Mouse (Mus musculus) embryonic stem cell, embryonic (primary cell): Measurements from ENCODE around the gene Coasy.

ENCODE experiments used
- CTCF ChIA-PET, 4 experiments: fragments of 300-600 bp in 2 of 4; fragments of 350-600 bp in 2 of 4; sonication (Branson Sonifier 250); formaldehyde crosslinking; loops; one replicate each; lab custom pipeline; 2022; ENCODE audit warnings: inconsistent platforms in 2 of 4; lab: Charles Lee
- POLR2A ChIA-PET, 4 experiments: fragments of 300-600 bp in 2 of 4; fragments of 350-600 bp in 2 of 4; sonication (Branson Sonifier 250); formaldehyde crosslinking; loops; one replicate each; lab custom pipeline; 2022; ENCODE audit warnings: antibody characterized with exemption in 4 of 4, inconsistent platforms in 1 of 4; lab: Charles Lee

The Coasy gene

GRCm38 (mm10) chr11:101128996-101129577, 46.7 kb downstream of the Coasy start:
- CTCF ChIA-PET: interaction anchor here (0.6 to 1.3 kb wide), 9 partner anchors 14 to 311 kb away, joined by 3 to 8 read pairs (median 4); partner anchors contain the start of gene Becn1 (in 1 of the 4)

GRCm38 (mm10) chr11:101130056-101130756, 47.8 kb downstream of the Coasy start:
- POLR2A ChIA-PET: interaction anchor here in 1 of 4 experiments (0.9 to 1.4 kb wide), 2 partner anchors 9 to 10 kb away, joined by 3 read pairs; partner anchors contain the start of genes Retreg3 and Tubg1
- CTCF ChIA-PET: interaction anchor here in 2 of 4 experiments (0.7 to 3.8 kb wide), 4 partner anchors 44 to 792 kb away, joined by 3 to 135 read pairs (median 26); partner anchors contain the start of genes Ccr10 (in 2 of the 2), Becn1 (in 1 of the 2), Cntnap1 (in 1 of the 2) and Plekhh3 (in 1 of the 2)

More at GRCm38 (mm10) chr11:101128996-101129577, 46.7 kb downstream of the Coasy start:
- POLR2A ChIA-PET: interaction anchor here in 3 of 4 experiments (0.6 to 1.6 kb wide), 4 partner anchors 9 to 119 kb away, joined by 4 to 12 read pairs (median 6); partner anchors contain the start of genes Retreg3 (in 1 of the 3) and Tubg1 (in 1 of the 3)

- ChIA-PET CTCF (interaction anchor here (0.6 to 3.8 kb wide), 43 partner anchors 10 to 801 kb away, joined by 3 to 135 read pairs (median 4); partner anchors contain the start of genes Ccr10 (in 3 of the 4), Plekhh3 (in 2 of the 4), Retreg3 (in 2 of the 4) and Tubg1 (in 2 of the 4)), POLR2A (interaction anchor here (0.6 to 2.2 kb wide), 19 partner anchors 10 to 1390 kb away, joined by 3 to 16 read pairs (median 4); partner anchors contain the start of genes Retreg3 (in 2 of the 4), Tubg1 (in 2 of the 4), Ccr10 (in 1 of the 4) and Cntnap1 (in 1 of the 4))
These were observed 48.8 kb downstream of the Coasy start for GRCm38 (mm10) chr11:101131187-101131586.

GRCm38 (mm10) chr11:101131701-101132100, 49.3 kb downstream of the Coasy start:
- POLR2A ChIA-PET: interaction anchor here (0.6 to 2.2 kb wide), 24 partner anchors 9 to 1389 kb away, joined by 3 to 16 read pairs (median 4); partner anchors contain the start of genes Retreg3 (in 3 of the 4), Tubg1 (in 3 of the 4), Ccr10 (in 1 of the 4) and Cntnap1 (in 1 of the 4)
- CTCF ChIA-PET: interaction anchor here (0.5 to 3.8 kb wide), 78 partner anchors 9 to 1969 kb away, joined by 3 to 135 read pairs (median 4); partner anchors contain the start of genes Ccr10 (in 3 of the 4), Plekhh3 (in 3 of the 4), Retreg3 (in 3 of the 4) and Tubg1 (in 3 of the 4)

GRCm38 (mm10) chr11:101133037-101133436, 50.7 kb downstream of the Coasy start:
- CTCF ChIA-PET: interaction anchor here (0.7 to 3.8 kb wide), 9 partner anchors 38 to 68 kb away, joined by 5 to 135 read pairs (median 19); partner anchors contain the start of genes Ccr10 (in 2 of the 4), Plekhh3 (in 2 of the 4), Cntnap1 (in 1 of the 4) and Mlx (in 1 of the 4)
- POLR2A ChIA-PET: interaction anchor here in 3 of 4 experiments (0.7 to 2.2 kb wide), 5 partner anchors 15 to 495 kb away, joined by 3 to 16 read pairs (median 5); partner anchors contain the start of genes Cntnap1 (in 1 of the 3) and Plekhh3 (in 1 of the 3)

- CTCF ChIA-PET: interaction anchor here in 2 of 4 experiments (0.6 to 0.8 kb wide), 6 partner anchors 17 to 373 kb away, joined by 3 to 4 read pairs (median 4); partner anchors contain the start of gene Rpl27 (in 1 of the 2)
- POLR2A ChIA-PET: interaction anchor here in 3 of 4 experiments (0.5 to 1.3 kb wide), 5 partner anchors 14 to 325 kb away, joined by 3 to 5 read pairs (median 3); partner anchors contain the start of genes Retreg3 (in 1 of the 3), Rpl27 (in 1 of the 3) and Tubg1 (in 1 of the 3)
These were observed 52.0 kb downstream of the Coasy start for GRCm38 (mm10) chr11:101134217-101134865.
